Mouse (Mus musculus) hematopoietic stem cell, adult 5-6 weeks (primary cell): Measurements from ENCODE around the gene Myh7. TPM values are rescaled to one million over a fixed set of nuclear protein-coding genes. Genes with fewer than 3 reads are reported as not detected.
A peak's percentile ranks its signal among the peaks of the same experiment; 100 is the strongest.
"Not testable (repeated sequence)": the region's sequence is repeated elsewhere in the genome, so short reads cannot be mapped to it uniquely, and the experiment has no call there.

Experiments
- ATAC-seq, 2 experiments: fragments of 125-278 bp in 1 of 2; replicated peaks in 1 of 2; 2 replicates each; pipeline ENCODE4 v1.8.0; 2016 to 2017; ENCODE audit warnings: inconsistent platforms in 2 of 2, mild to moderate bottlenecking in 2 of 2, moderate number of reproducible peaks in 2 of 2, low read depth in 1 of 2, moderate TSS enrichment in 1 of 2; ENCODE audit not compliant: low FRiP score in 2 of 2, poor library complexity in 2 of 2, severe bottlenecking in 2 of 2, insufficient read depth in 1 of 2, low TSS enrichment in 1 of 2
- total RNA-seq: library from RNA; stranded (forward); fragments of 172-1452, 232-1000 nt; gene quantifications from 2 replicates; pipeline ENCODE4 v1.2.3, GENCODE M21; 2017

The Myh7 gene
- total RNA-seq, 1 experiment from 2014 or later, result not detected

GRCm38 (mm10) chr14:54989886-54990441 lies 4.5 kb downstream of the Myh7 start:
- ATAC-seq, result no peak

GRCm38 (mm10) chr14:54988882-54989281 lies 5.5 kb downstream of the Myh7 start:
- no peak for ATAC-seq

- ATAC-seq, result not testable (repeated sequence)
Observed at GRCm38 (mm10) chr14:54988350-54988874, 6.0 kb downstream of the Myh7 start.

- ATAC-seq, result no peak
Observed at GRCm38 (mm10) chr14:54981934-54982333, 12.5 kb downstream of the Myh7 start.

- ATAC-seq, result no peak
Observed at GRCm38 (mm10) chr14:54978664-54979063, 15.8 kb downstream of the Myh7 start.

- ATAC-seq, result no peak
Observed at GRCm38 (mm10) chr14:54976633-54977032, 17.8 kb downstream of the Myh7 start, which contains the start of gene Gm17428. Gene Gm17428 (plus strand): TSS chr14:54976933.

GRCm38 (mm10) chr14:54974068-54974791 lies 20.2 kb downstream of the Myh7 start:
- no peak for ATAC-seq

- ATAC-seq, result not testable (repeated sequence)
Observed at GRCm38 (mm10) chr14:54972786-54973185, 21.6 kb downstream of the Myh7 start.

GRCm38 (mm10) chr14:54968344-54968743 lies 26.1 kb downstream of the Myh7 start:
- no peak for ATAC-seq

GRCm38 (mm10) chr14:54967874-54968273 lies 26.6 kb downstream of the Myh7 start:
- ATAC-seq, result no peak

GRCm38 (mm10) chr14:54966320-54966977 lies 28.0 kb downstream of the Myh7 start, which contains the start of gene Myh6:
Gene Myh6 (minus strand): TSS chr14:54966927.
- no peak for ATAC-seq

- ATAC-seq, result no peak
Observed at GRCm38 (mm10) chr14:54965631-54966030, 28.8 kb downstream of the Myh7 start.

- ATAC-seq, result no peak
Observed at GRCm38 (mm10) chr14:54965044-54965443, 29.4 kb downstream of the Myh7 start.

- ATAC-seq, result no peak
Observed at GRCm38 (mm10) chr14:54963727-54964126, 30.7 kb downstream of the Myh7 start.

GRCm38 (mm10) chr14:54962714-54963113 lies 31.7 kb downstream of the Myh7 start:
- ATAC-seq, result no peak

GRCm38 (mm10) chr14:54961487-54961886 lies 32.9 kb downstream of the Myh7 start:
- ATAC-seq, result no peak

GRCm38 (mm10) chr14:54960769-54961168 lies 33.7 kb downstream of the Myh7 start:
- ATAC-seq, result 0 out of 4 replicates have a peak, but pooled peaks of 1 of the 2 experiments have one; percentile 37
